Mouse (Mus musculus): Measurements from ENCODE around the gene Mak.

- TF ChIP-seq POLR2A (IDR thresholded peaks at IDR 0.05; ENCODE audit: low read depth, low read length), result no peak
- no peak for TF ChIP-seq CTCF (conservative IDR thresholded peaks at IDR 0.05 in 1 of 2, IDR thresholded peaks at IDR 0.05 in 1 of 2; ENCODE audit: low read depth in 2 of 2, low read length in 2 of 2)
- no peak for TF ChIP-seq ZKSCAN1 (IDR thresholded peaks at IDR 0.05; ENCODE audit: borderline replicate concordance, low read depth, low read length)
- TF ChIP-seq TBP (conservative IDR thresholded peaks at IDR 0.05; ENCODE audit: low read depth, low read length), result no peak
- TF ChIP-seq EP300 (IDR thresholded peaks at IDR 0.05; ENCODE audit: low read length), result no peak
- no peak for TF ChIP-seq NELFE (IDR thresholded peaks at IDR 0.05; ENCODE audit: low read depth, low read length)
- TF ChIP-seq SIN3A (IDR thresholded peaks at IDR 0.05; ENCODE audit: low read length), result no peak
- TF ChIP-seq NRF1 (IDR thresholded peaks at IDR 0.05; ENCODE audit: low read depth, low read length), result no peak
- TF ChIP-seq ZNF384 (IDR thresholded peaks at IDR 0.05; ENCODE audit: low read depth, low read length), result no peak
- TF ChIP-seq POLR2AphosphoS2 (IDR thresholded peaks at IDR 0.05; ENCODE audit: low read depth, low read length), result no peak
- TF ChIP-seq USF1 (IDR thresholded peaks at IDR 0.05; ENCODE audit: low read depth, low read length), result no peak
- TF ChIP-seq ETS1 (conservative IDR thresholded peaks at IDR 0.05; ENCODE audit: low read depth, low read length), result no peak
- no peak for TF ChIP-seq MAFK (IDR thresholded peaks at IDR 0.05; ENCODE audit: insufficient replicate concordance, low read length)
These were observed 7.9 kb downstream of the Mak start for GRCm38 (mm10) chr13:41071617-41072016.
